Mouse (Mus musculus) kidney, adult 2 months (tissue): ENCODE data around the gene Rrh.

Experiments
- CTCF ChIP-seq: fragments of 200-500 bp; conservative IDR thresholded peaks from 2 replicates; pipeline ENCODE4 v1.5.1; 2011; ENCODE audit warnings: low read depth, mild to moderate bottlenecking, control low read depth, low read length, moderate library complexity, mixed read lengths; ENCODE audit not compliant: insufficient read depth, insufficient read length
- POLR2A ChIP-seq: fragments of 200-500 bp; IDR thresholded peaks from one replicate; pipeline ENCODE4 v1.6.1; 2011; ENCODE audit warnings: low read depth, low read length, control low read depth

DNA sequence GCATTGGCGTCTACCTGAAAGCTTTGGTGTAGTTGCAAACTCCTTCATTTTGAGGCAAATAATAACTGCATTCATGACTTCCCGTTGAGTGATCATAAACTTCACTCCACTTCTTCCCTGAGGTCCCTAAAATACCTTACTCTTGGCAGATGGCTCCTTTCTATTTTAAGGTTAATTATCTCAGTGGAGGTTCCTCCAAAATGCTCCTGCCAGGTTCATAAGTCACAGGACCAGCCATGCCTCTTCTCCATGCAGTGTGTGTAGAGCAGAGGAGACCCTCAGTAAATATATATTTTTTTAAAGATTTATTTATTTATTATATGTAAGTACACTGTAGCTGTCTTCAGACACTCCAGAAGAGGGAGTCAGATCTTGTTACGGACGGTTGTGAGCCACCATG is 56.3 kb downstream of the Rrh start:
- TF ChIP-seq CTCF (no peak), POLR2A (no peak)
